18 mouse cellular contexts compared by ENCODE assay signal in the genomic region with DNA sequence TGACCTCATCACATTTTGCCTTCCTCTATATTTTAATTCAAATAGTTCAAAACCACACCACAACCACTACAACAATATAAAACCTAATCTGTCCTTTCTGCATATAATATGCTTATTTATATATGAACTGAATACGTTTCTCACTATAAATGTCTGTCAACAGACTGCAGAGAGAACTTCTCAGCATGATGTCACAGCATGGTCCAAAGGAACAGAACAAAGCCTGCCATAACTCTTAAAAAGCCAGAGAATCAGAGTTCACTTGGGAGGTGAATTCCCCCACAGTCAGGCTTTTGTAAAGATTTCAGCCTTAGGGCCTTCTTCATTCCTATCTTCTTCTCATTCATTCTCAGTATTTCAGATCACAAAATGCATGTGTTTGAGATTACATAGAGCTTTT.
DNase-seq lines count a peak whose midpoint lies in the region; ATAC-seq lines count a peak whose summit lies in the region.
"Had no signal": no experiment of that assay in that cellular context is flagged by ENCODE, and none has a peak within 500 bp of the region (broad histone marks: within the 10 kb centered on the region; RNA-seq: fewer than 3 reads in every experiment).

No protein-coding gene starts in this region.

- DNase-seq in midbrain, embryonic 14.5 days, result peak; percentile 1
- peak; percentile 21 for DNase-seq in cerebellum, adult 8-10 months
- DNase-seq in embryo, embryonic 11 days, result peak; percentile 25
- DNase-seq in thymus, postnatal 14 days, result no peak
- DNase-seq in lung, postnatal 14 days, result no peak
- no peak for DNase-seq in kidney, postnatal 14 days
- DNase-seq: adrenal gland, adult 2 months; B cell, adult 2 months; gastrocnemius, adult 2 months; heart, adult 11 months; heart, postnatal 4 days; kidney, adult 11 months; lung, adult 2 months; lung, postnatal 36 days had no signal

- H3K27ac ChIP-seq in midbrain, embryonic 14.5 days (replicated peaks; ENCODE audit: low read depth, low read length), result no peak overlapping the region
- no peak overlapping the region for H3K27ac ChIP-seq in midbrain, embryonic 13.5 days
- H3K27ac ChIP-seq: gastrocnemius, adult 2 months; hindbrain, postnatal 0 days; limb, embryonic 12.5 days; liver, embryonic 12.5 days had no signal

- H3K4me3 ChIP-seq in midbrain, embryonic 14.5 days (replicated peaks; ENCODE audit: low read depth, low read length), result no peak overlapping the region
- no peak overlapping the region for H3K4me3 ChIP-seq in midbrain, embryonic 13.5 days (replicated peaks)
- H3K4me3 ChIP-seq: gastrocnemius, adult 2 months; limb, embryonic 12.5 days; liver, embryonic 12.5 days had no signal

- no peaks in the 10 kb centered on the region for H3K27me3 ChIP-seq in midbrain, embryonic 14.5 days (ENCODE audit: control insufficient read depth, insufficient read depth, low read length)
- no peaks in the 10 kb centered on the region for H3K27me3 ChIP-seq in midbrain, embryonic 13.5 days
- H3K27me3 ChIP-seq: limb, embryonic 12.5 days; liver, embryonic 12.5 days had no signal

- H3K9ac ChIP-seq in midbrain, embryonic 14.5 days (replicated peaks; ENCODE audit: low read length), result no peak overlapping the region
- H3K9ac ChIP-seq in midbrain, embryonic 13.5 days (replicated peaks), result no peak overlapping the region
- H3K9ac ChIP-seq: limb, embryonic 12.5 days; liver, embryonic 12.5 days had no signal

- H3K4me2 ChIP-seq in midbrain, embryonic 14.5 days (ENCODE audit: low read length), result no peak overlapping the region
- no peak overlapping the region for H3K4me2 ChIP-seq in midbrain, embryonic 13.5 days (replicated peaks)
- H3K4me2 ChIP-seq: limb, embryonic 12.5 days; liver, embryonic 12.5 days had no signal

- 13% methylated on average over 1 of the region's 1 CpGs for WGBS in midbrain, embryonic 14.5 days
- WGBS in midbrain, embryonic 13.5 days, result 24% methylated on average over 1 of the region's 1 CpGs

- no peaks in the 10 kb centered on the region for H3K9me3 ChIP-seq in midbrain, embryonic 14.5 days (ENCODE audit: control insufficient read depth, low read length)
- H3K9me3 ChIP-seq in midbrain, embryonic 13.5 days, result no peaks in the 10 kb centered on the region
- H3K9me3 ChIP-seq: limb, embryonic 12.5 days; liver, embryonic 12.5 days had no signal

- no peaks in the 10 kb centered on the region for H3K36me3 ChIP-seq in midbrain, embryonic 14.5 days (ENCODE audit: control insufficient read depth, insufficient read depth, low read length)
- H3K36me3 ChIP-seq in midbrain, embryonic 13.5 days, result no peaks in the 10 kb centered on the region
- H3K36me3 ChIP-seq: limb, embryonic 12.5 days; liver, embryonic 12.5 days had no signal

- ATAC-seq in midbrain, embryonic 14.5 days (ENCODE audit: low FRiP score, low TSS enrichment), result no peak
- no peak for ATAC-seq in midbrain, embryonic 13.5 days
- ATAC-seq: hindbrain, postnatal 0 days; liver, embryonic 12.5 days had no signal

- no peaks in the 10 kb centered on the region for H3K4me1 ChIP-seq in midbrain, embryonic 14.5 days (ENCODE audit: control insufficient read depth, insufficient read depth, low read length)
- H3K4me1 ChIP-seq in midbrain, embryonic 13.5 days (replicated peaks), result no peaks in the 10 kb centered on the region
- H3K4me1 ChIP-seq: limb, embryonic 12.5 days; liver, embryonic 12.5 days had no signal

Comparison
In these comparisons a context has a peak if more than half of its experiments do, and no peak if none do; other contexts are left out.
1. DNase-seq: peak in midbrain, embryonic 14.5 days (single experiment), cerebellum, adult 8-10 months (single experiment) and embryo, embryonic 11 days (single experiment); none in thymus, postnatal 14 days (single experiment), lung, postnatal 14 days (single experiment) and kidney, postnatal 14 days (single experiment).